Mouse (Mus musculus) hindbrain, embryonic 16.5 days (tissue): ENCODE results near the gene Naa80. TPM values are rescaled to one million over a fixed set of nuclear protein-coding genes. Genes with fewer than 3 reads are reported as not detected.
"Not testable (repeated sequence)": the region's sequence is repeated elsewhere in the genome, so short reads cannot be mapped to it uniquely, and the experiment has no call there.

ENCODE experiments used
- ATAC-seq: fragments of 200-750 bp; cut with Nextera tagmentation; 2 replicates; pipeline ENCODE4 v1.8.0; 2017; ENCODE audit warnings: moderate TSS enrichment, moderate library complexity
- H3K27ac ChIP-seq: fragments of 300-500 bp; sonication (generic); 2 replicates; pipeline ENCODE4 v1.5.1; 2014; ENCODE audit warnings: low read depth, mild to moderate bottlenecking, control low read depth, low read length, moderate library complexity
- H3K27me3 ChIP-seq: fragments of 300-500 bp; sonication (generic); replicated peaks from 2 replicates; pipeline ENCODE4 v1.6.1; 2014; ENCODE audit warnings: low read length; ENCODE audit not compliant: control insufficient read depth, insufficient read depth
- H3K36me3 ChIP-seq: fragments of 300-500 bp; sonication (generic); 2 replicates; pipeline ENCODE4 v1.6.1; 2014; ENCODE audit warnings: mild to moderate bottlenecking, low read length, moderate library complexity, mixed read lengths; ENCODE audit not compliant: control insufficient read depth, insufficient read depth
- H3K4me1 ChIP-seq: fragments of 300-500 bp; sonication (generic); 2 replicates; pipeline ENCODE4 v1.6.1; 2014; ENCODE audit warnings: low read depth, low read length; ENCODE audit not compliant: control insufficient read depth, insufficient read depth
- H3K4me2 ChIP-seq: fragments of 300-500 bp; sonication (generic); 2 replicates; pipeline ENCODE4 v1.6.1; 2014; ENCODE audit warnings: mild to moderate bottlenecking, low read length, control low read depth, moderate library complexity
- H3K4me3 ChIP-seq: fragments of 300-500 bp; sonication (generic); 2 replicates; pipeline ENCODE4 v1.5.1; 2014; ENCODE audit warnings: mild to moderate bottlenecking, low read length, control low read depth, moderate library complexity
- H3K9ac ChIP-seq: fragments of 300-500 bp; sonication (generic); 2 replicates; pipeline ENCODE4 v1.6.1; 2014; ENCODE audit warnings: low read depth, mild to moderate bottlenecking, control low read depth, low read length, moderate library complexity
- H3K9me3 ChIP-seq: fragments of 300-500 bp; sonication (generic); 2 replicates; pipeline ENCODE4 v1.6.1; 2014; ENCODE audit warnings: mild to moderate bottlenecking, low read length, moderate library complexity; ENCODE audit not compliant: control insufficient read depth
- WGBS: fragments of 180-500 bp; shearing (Covaris S2); extraction: QIAGEN DNeasy Blood & Tissue Kit; methylation state at CpG from one replicate; pipeline ENCODE4 v1.1.7; 2014; 5-methylcytosine and 5-hydroxymethylcytosine counted together
- polyA plus RNA-seq: library from polyadenylated mRNA; unstranded; fragments of >200 nt; fragmentation: Nextera tagmentation; extraction: Ambion mirVana; gene quantifications from 2 replicates; pipeline ENCODE4 v1.2.1, GENCODE M21; 2015

Gene Naa80
- polyA plus RNA-seq, 1 experiment from 2014 or later = 17.1 TPM

DNA sequence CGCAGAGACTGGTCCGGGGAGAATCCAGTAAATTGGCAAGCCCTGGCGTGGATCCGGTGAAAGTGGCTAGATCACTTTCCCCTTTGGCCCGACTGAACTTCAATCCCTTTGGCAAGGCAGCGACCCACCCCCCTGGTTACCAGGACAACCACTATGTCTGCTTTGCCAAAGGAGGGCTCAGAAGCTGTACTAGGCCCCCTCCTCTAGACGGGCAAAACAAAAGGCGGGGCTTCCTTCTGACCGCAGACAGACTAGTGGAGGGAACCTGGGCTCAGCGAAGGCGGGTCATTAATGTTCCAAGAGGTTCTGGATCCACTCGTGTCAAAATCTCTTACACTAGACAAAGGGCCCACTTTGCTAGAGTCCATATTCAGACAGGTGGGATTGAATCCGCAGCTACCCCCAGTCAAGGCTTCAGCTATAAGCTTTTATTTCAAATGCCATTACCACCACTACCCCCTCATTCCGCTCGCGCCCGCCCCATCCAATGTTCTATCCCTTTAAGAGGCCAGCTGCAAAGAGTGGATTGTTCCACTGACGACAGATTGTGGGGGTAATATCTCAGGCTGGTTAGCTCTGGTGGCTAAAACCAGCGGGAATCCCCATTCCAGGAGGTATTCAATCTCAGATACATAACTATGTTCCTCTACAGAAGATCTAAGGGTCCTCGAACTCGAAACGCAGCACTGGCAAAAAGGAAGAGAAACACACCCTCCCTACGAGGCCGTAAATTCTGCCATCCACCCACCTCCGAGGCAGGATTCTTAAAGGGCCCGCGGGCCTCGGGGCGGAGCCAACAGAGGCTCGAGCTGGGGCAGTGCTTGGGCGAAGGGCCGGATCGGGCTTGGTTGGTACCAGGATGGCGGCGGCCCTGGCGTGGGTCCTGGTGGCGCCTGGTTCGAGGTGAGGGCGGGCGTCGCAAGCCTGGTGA lies 10.1 kb upstream of the Naa80 start:
- Histone ChIP-seq H3K36me3 (peaks cover 20% of the 10 kb centered on the region), H3K4me2 (peak overlapping the region; percentile 73), H3K9ac (peak overlapping the region; percentile 73), H3K27ac (peak overlapping the region; percentile 85), H3K4me1 (peaks cover 40% of the 10 kb centered on the region), H3K27me3 (no peaks in the 10 kb centered on the region), H3K4me3 (peak overlapping the region; percentile 58), H3K9me3 (no peaks in the 10 kb centered on the region)
- under 1% methylated on average over 41 of the region's 41 CpGs for WGBS
- peak; percentile 87 for ATAC-seq

DNA sequence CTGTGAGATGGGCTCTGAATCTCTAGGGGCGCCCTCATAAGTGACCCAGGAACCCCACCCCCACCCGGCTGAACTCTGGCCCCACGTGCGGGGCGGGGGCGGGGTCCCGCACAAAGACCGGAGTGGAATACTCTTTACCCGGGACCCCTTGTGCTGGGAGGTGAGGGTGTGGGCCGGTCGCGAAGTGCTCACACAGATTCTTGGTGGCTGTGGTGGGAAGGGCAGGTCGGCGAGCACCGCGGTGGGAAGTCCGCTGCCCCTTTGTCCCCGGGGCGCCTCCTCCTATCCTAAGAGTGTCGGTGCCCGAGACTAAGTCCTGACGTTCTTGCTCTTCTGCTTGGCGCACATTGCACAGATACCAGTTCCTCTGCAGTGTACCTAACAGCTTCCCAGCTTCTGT lies 9.4 kb upstream of the Naa80 start:
- Histone ChIP-seq H3K4me1 (peaks cover 33% of the 10 kb centered on the region), H3K4me2 (peak overlapping the region; percentile 73), H3K27me3 (no peaks in the 10 kb centered on the region), H3K27ac (peak overlapping the region; percentile 85), H3K36me3 (peaks cover 20% of the 10 kb centered on the region), H3K9me3 (no peaks in the 10 kb centered on the region), H3K9ac (peak overlapping the region; percentile 73), H3K4me3 (peak overlapping the region; percentile 58)
- peak; percentile 22; the same call in 1 of the 2 replicates for ATAC-seq
- 0% methylated on average over 23 of the region's 23 CpGs for WGBS

DNA sequence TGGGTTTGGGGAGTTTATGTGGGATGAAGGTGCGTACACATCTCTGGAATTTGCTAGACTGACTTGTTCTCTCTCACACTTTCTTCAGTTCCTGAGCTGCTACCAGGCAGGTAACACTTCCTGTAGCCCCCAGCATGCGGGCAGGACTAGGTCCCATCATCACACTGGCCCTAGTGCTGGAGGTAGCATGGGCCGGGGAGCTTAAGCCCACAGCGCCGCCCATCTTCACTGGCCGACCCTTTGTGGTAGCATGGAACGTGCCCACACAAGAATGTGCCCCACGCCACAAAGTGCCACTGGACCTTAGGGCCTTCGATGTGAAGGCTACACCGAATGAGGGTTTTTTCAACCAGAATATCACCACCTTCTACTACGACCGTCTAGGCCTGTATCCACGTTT lies 8.7 kb upstream of the Naa80 start:
- WGBS = 44% methylated on average over 13 of the region's 13 CpGs
- no peaks in the 10 kb centered on the region for H3K9me3 ChIP-seq

DNA sequence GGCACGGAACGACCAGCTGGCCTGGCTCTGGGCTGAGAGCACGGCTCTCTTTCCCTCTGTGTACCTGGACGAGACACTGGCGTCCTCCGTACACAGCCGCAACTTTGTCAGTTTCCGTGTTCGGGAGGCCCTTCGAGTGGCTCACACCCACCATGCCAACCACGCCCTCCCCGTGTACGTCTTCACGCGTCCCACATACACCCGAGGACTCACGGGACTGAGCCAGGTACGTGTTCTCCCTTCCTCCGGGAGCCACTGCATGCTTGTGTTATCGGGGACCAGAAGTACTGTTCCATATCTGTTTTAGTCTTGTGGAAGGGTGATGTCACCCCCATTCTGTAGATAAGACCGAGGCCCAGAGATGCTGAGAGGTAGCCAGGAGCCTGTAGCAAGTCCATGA lies 7.8 kb upstream of the Naa80 start:
- 94% methylated on average over 21 of the region's 21 CpGs for WGBS
- Histone ChIP-seq H3K4me3 (peak overlapping the region; percentile 58), H3K9ac (peak overlapping the region; percentile 73; the same call in 1 of the 2 replicates), H3K4me1 (peaks cover 33% of the 10 kb centered on the region), H3K4me2 (peak overlapping the region; percentile 73), H3K36me3 (peaks cover 20% of the 10 kb centered on the region), H3K27ac (no peak overlapping the region), H3K27me3 (no peaks in the 10 kb centered on the region), H3K9me3 (no peaks in the 10 kb centered on the region)
- ATAC-seq = no peak

More for the DNA sequence above, 8.7 kb upstream of the Naa80 start:
- peak overlapping the region; percentile 73 for H3K9ac ChIP-seq
- H3K4me1 ChIP-seq = peaks cover 33% of the 10 kb centered on the region
- peak overlapping the region; percentile 36; the same call in 1 of the 2 replicates for H3K27ac ChIP-seq
- no peak for ATAC-seq
- no peaks in the 10 kb centered on the region for H3K27me3 ChIP-seq
- peak overlapping the region; percentile 73 for H3K4me2 ChIP-seq
- H3K4me3 ChIP-seq = peak overlapping the region; percentile 58
- H3K36me3 ChIP-seq = peaks cover 20% of the 10 kb centered on the region

DNA sequence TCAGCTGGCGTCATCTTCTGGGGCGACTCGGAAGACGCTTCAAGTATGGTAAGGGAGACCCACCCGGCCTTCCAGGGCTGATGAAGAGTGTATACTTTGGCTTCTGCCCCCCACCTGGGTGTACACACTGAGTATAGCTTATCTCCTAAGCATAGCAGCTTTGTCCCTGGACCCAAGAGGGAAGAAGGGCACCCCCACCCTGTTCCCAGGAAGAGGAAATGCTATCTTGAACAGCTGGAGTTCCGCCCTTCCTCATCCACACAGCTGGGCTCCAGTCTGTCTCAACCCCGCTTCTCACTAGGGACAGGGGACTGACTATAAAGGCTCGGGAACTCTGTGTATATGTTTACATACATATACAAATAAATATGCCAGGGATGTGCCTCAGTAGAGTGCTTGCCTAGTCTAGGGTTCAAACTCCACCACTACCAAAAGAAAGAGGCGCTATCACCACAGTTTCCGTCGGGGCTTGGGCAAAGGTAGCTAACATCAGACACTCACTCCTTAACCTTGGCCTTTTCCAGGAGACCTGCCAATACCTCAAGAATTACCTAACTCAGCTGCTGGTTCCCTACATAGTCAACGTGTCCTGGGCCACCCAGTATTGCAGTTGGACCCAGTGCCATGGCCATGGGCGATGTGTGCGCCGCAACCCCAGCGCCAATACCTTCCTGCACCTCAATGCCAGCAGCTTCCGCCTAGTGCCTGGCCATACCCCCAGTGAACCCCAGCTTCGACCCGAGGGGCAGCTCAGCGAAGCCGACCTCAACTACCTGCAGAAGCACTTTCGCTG lies 7.0 kb upstream of the Naa80 start:
- Histone ChIP-seq H3K9ac (no peak overlapping the region), H3K4me1 (peaks cover 33% of the 10 kb centered on the region), H3K4me3 (no peak overlapping the region; the same call in 1 of the 2 replicates), H3K27ac (no peak overlapping the region), H3K9me3 (no peaks in the 10 kb centered on the region), H3K4me2 (no peak overlapping the region; the same call in 1 of the 2 replicates), H3K27me3 (no peaks in the 10 kb centered on the region), H3K36me3 (peaks cover 20% of the 10 kb centered on the region)
- WGBS = 93% methylated on average over 22 of the region's 22 CpGs
- ATAC-seq = no peak

DNA sequence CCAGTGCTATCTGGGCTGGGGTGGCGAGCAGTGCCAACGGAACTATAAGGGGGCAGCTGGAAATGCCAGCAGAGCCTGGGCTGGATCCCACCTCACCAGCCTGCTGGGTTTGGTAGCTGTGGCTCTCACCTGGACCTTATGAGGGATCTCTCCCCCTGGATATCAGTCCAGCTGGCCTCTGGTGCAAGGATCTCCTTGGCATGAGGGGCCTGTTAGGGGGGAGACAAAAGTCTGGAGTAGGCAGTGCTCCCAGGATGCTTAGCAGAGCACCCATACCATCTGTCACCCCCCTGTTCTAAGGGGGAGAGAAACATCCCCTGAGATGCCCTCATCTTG lies 6.4 kb upstream of the Naa80 start:
- 91% methylated on average over 2 of the region's 2 CpGs for WGBS
- no peak for ATAC-seq
- Histone ChIP-seq H3K4me2 (no peak overlapping the region), H3K4me3 (no peak overlapping the region), H3K4me1 (peaks cover 32% of the 10 kb centered on the region), H3K9me3 (no peaks in the 10 kb centered on the region), H3K36me3 (peaks cover 17% of the 10 kb centered on the region), H3K27ac (no peak overlapping the region), H3K27me3 (no peaks in the 10 kb centered on the region), H3K9ac (no peak overlapping the region)

DNA sequence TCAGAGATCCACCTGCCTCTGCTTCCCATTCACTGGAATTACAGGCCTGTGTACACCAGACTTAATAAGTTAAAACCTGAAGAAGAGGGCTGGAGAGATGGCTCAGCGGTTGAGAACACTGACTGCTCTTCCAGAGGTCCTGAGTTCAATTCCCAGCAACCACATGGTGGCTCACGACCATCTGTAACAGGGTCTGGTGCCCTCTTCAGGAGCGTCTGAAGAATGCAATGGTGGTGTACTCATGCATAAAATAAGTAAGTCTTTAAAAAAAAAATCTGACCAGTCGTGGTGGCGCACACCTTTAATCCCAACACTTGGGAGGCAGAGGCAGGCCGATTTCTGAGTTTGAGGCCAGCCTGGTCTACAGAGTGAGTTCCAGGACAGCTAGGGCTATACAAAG lies 4.9 kb upstream of the Naa80 start:
- H3K4me1 ChIP-seq = peaks cover 26% of the 10 kb centered on the region
- 79% methylated on average over 6 of the region's 6 CpGs for WGBS
- H3K4me3 ChIP-seq = not testable (repeated sequence)

DNA sequence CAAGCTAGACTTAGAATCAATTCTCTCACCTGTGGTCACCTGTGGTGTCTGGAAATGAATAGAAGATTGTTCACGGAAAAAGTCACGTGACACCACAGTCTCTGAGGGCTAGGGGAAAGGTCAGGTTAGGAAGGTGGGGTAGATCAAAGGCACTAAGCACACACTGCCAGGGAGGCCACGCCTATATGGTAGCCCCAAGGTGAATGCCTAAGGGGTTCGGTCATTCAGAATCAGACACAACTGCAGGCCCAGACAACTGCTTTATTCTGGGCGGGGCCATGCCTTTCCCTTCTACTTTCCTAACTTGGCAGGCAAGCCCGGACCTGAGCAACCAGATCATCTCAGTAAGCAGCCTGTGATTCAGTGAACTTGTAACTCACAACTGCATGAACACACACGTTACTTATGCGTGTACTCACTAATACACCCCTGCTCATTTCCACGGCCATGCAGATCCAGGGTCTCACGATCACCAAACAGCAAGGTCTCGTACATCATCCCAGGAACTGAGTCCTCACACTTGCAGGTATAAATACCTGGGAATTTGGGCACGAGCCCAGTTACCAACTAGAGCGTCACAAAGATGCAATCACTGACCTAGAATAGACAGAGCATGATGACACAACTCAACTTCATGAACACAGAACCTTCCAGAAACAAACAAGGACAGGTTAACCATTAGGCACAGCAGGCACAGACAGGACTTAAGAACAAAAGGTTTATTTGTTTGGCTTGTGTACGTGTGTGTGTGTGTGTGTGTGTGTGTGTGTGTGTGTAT lies 2.9 kb upstream of the Naa80 start:
- no peaks in the 10 kb centered on the region for H3K9me3 ChIP-seq
- H3K27ac ChIP-seq = no peak overlapping the region
- ATAC-seq = no peak
- WGBS = 87% methylated on average over 14 of the region's 14 CpGs
- no peak overlapping the region for H3K9ac ChIP-seq
- H3K4me2 ChIP-seq = no peak overlapping the region; the same call in 1 of the 2 replicates
- H3K4me1 ChIP-seq = peaks cover 29% of the 10 kb centered on the region
- no peak overlapping the region for H3K4me3 ChIP-seq
- no peaks in the 10 kb centered on the region for H3K27me3 ChIP-seq
- H3K36me3 ChIP-seq = peaks cover 17% of the 10 kb centered on the region

More for the DNA sequence above, 4.9 kb upstream of the Naa80 start:
- H3K27me3 ChIP-seq, H3K27ac ChIP-seq, H3K9me3 ChIP-seq, H3K4me2 ChIP-seq, ATAC-seq, H3K9ac ChIP-seq: not testable (repeated sequence)
- peaks cover 17% of the 10 kb centered on the region for H3K36me3 ChIP-seq
